ENCODE assay signal across 8 mouse cellular contexts in genomic region chr7:105399935-105400624, GRCm38 (mm10). TPM values are rescaled to one million over a fixed set of nuclear protein-coding genes. Genes with fewer than 3 reads are reported as not detected.
A peak's percentile ranks its signal among the peaks of the same experiment; 100 is the strongest.
DNase-seq lines count a peak whose midpoint lies in the region; ATAC-seq lines count a peak whose summit lies in the region.

Gene Fam160a2, minus strand, starts transcription at chr7:105400054.

- H3K4me1 ChIP-seq in heart, embryonic 14.5 days (ENCODE audit: control insufficient read depth in 2 of 2, insufficient read depth in 2 of 2, low read length in 2 of 2): peaks cover 0 to 12% of the 10 kb centered on the region in 2 experiments; a peak in 3 of 4 replicates
- peaks cover 31% of the 10 kb centered on the region for H3K4me1 ChIP-seq in liver, embryonic 13.5 days (replicated peaks)
- peaks cover 8% of the 10 kb centered on the region; the same call in 1 of the 2 replicates for H3K4me1 ChIP-seq in stomach, embryonic 16.5 days (ENCODE audit: control insufficient read depth, insufficient read depth, low read length)

- H3K4me2 ChIP-seq in heart, embryonic 14.5 days (ENCODE audit: low read length): peak within 1 kb of the TSS; percentile 83
- H3K4me2 ChIP-seq in liver, embryonic 13.5 days: peak within 1 kb of the TSS; percentile 90
- H3K4me2 ChIP-seq in stomach, embryonic 16.5 days (ENCODE audit: low read depth, low read length): peak within 1 kb of the TSS; percentile 92

- no peaks in the 10 kb centered on the region for H3K9me3 ChIP-seq in heart, embryonic 14.5 days (ENCODE audit: control insufficient read depth, low read length)
- H3K9me3 ChIP-seq in liver, embryonic 13.5 days (replicated peaks): no peaks in the 10 kb centered on the region
- no peaks in the 10 kb centered on the region for H3K9me3 ChIP-seq in stomach, embryonic 16.5 days (replicated peaks; ENCODE audit: control insufficient read depth, low read length)

- under 1% methylated on average over 47 of the region's 55 CpGs for WGBS in heart, embryonic 14.5 days
- WGBS in liver, embryonic 13.5 days (ENCODE audit: insufficient replicate concordance): under 1% methylated on average over 54 of the region's 55 CpGs
- under 1% methylated on average over 55 of the region's 55 CpGs for WGBS in stomach, embryonic 16.5 days

- peak within 1 kb of the TSS; percentile 67 to 75 for H3K4me3 ChIP-seq in heart, embryonic 14.5 days (ENCODE audit: control insufficient read depth in 1 of 2, insufficient read depth in 1 of 2, low read depth in 1 of 2, low read length in 2 of 2)
- peak within 1 kb of the TSS; percentile 89 for H3K4me3 ChIP-seq in liver, embryonic 13.5 days (replicated peaks)
- H3K4me3 ChIP-seq in stomach, embryonic 16.5 days (replicated peaks; ENCODE audit: low read length): peak within 1 kb of the TSS; percentile 93

- peaks cover 6% of the 10 kb centered on the region; the same call in 1 of the 2 replicates for H3K36me3 ChIP-seq in heart, embryonic 14.5 days (ENCODE audit: control insufficient read depth, insufficient read depth, low read length)
- no peaks in the 10 kb centered on the region for H3K36me3 ChIP-seq in liver, embryonic 13.5 days
- no peaks in the 10 kb centered on the region for H3K36me3 ChIP-seq in stomach, embryonic 16.5 days (ENCODE audit: control insufficient read depth, insufficient read depth, low read length)

- peak within 1 kb of the TSS; percentile 90 to 91 for H3K27ac ChIP-seq in heart, embryonic 14.5 days (replicated peaks in 1 of 2; ENCODE audit: control insufficient read depth in 1 of 2, insufficient read depth in 1 of 2, low read depth in 2 of 2, low read length in 2 of 2)
- H3K27ac ChIP-seq in liver, embryonic 13.5 days: peak within 1 kb of the TSS; percentile 91
- H3K27ac ChIP-seq in stomach, embryonic 16.5 days (ENCODE audit: low read length): peak within 1 kb of the TSS; percentile 87

- no peaks in the 10 kb centered on the region for H3K27me3 ChIP-seq in heart, embryonic 14.5 days (ENCODE audit: control insufficient read depth, insufficient read depth, low read length)
- H3K27me3 ChIP-seq in liver, embryonic 13.5 days: no peaks in the 10 kb centered on the region
- H3K27me3 ChIP-seq in stomach, embryonic 16.5 days (ENCODE audit: control insufficient read depth, insufficient read depth, low read length): no peaks in the 10 kb centered on the region

- DNase-seq in c-Kit-negative CD71-positive TER-119-positive erythroid progenitor cells, embryonic 14.5 days (ENCODE audit: low read depth, low spot score): peak; percentile 100
- DNase-seq in fibroblast of lung, adult 2 months (ENCODE audit: low read depth): peak; percentile 99
- DNase-seq in kidney, postnatal 14 days: peak; percentile 100
- peak; percentile 99 for DNase-seq in liver, embryonic 13.5 days
- peak; percentile 99 for DNase-seq in neural tube, embryonic 10.5 days (ENCODE audit: extremely low spot score, low spot score)

- peak within 1 kb of the TSS; percentile 88 for H3K9ac ChIP-seq in heart, embryonic 14.5 days (ENCODE audit: low read length)
- H3K9ac ChIP-seq in liver, embryonic 13.5 days: peak within 1 kb of the TSS; percentile 88
- peak within 1 kb of the TSS; percentile 95 for H3K9ac ChIP-seq in stomach, embryonic 16.5 days (ENCODE audit: low read length)

- ATAC-seq in CD4-positive, CD25-positive, alpha-beta regulatory T cell, adult 4 months: peak; percentile 93
- ATAC-seq in heart, embryonic 14.5 days (ENCODE audit: insufficient number of reproducible peaks, insufficient read depth, low FRiP score, low read depth): peak; percentile 99
- peak; percentile 96 for ATAC-seq in liver, embryonic 13.5 days (ENCODE audit: low read depth)
- ATAC-seq in stomach, embryonic 16.5 days (ENCODE audit: insufficient read depth, low FRiP score): peak; percentile 98

RNA-seq across cellular contexts. Expression of gene Fam160a2, which starts in this region (rescaled TPM):
- 10 to 100 TPM in 1 of 2 experiments, 1 to 10 TPM in 1; 9.6 to 27.0 TPM for polyA plus RNA-seq in CD4-positive, CD25-positive, alpha-beta regulatory T cell, adult 4 months (2017; shearing (Covaris generic))
- 30.2 and 34.0 TPM in 2 replicates for polyA plus RNA-seq in heart, embryonic 14.5 days (2014; fragmentation: Nextera tagmentation; extraction: Ambion mirVana)
- polyA plus RNA-seq in liver, embryonic 13.5 days (2015; fragmentation: Nextera tagmentation; extraction: Ambion mirVana): 11.6 and 12.7 TPM in 2 replicates
- 40.1 and 44.0 TPM in 2 replicates for polyA plus RNA-seq in stomach, embryonic 16.5 days (2015; fragmentation: Nextera tagmentation; extraction: Ambion mirVana)

Comparison
In these comparisons a context has a peak if more than half of its experiments do, and no peak if none do; other contexts are left out.
1. Peak in every context shown above with its lines: DNase-seq, ATAC-seq, H3K4me3 ChIP-seq and H3K27ac ChIP-seq.